Mouse (Mus musculus) testis, postnatal 10 days (tissue): ENCODE data around the gene Erc2.

Experiments used
- DNase-seq: peaks from one replicate; pipeline ENCODE4 v3.0.0; 2021; ENCODE audit warnings: low spot score

Gene Erc2

GRCm38 (mm10) chr14:28381801-28382550 is 759.7 kb downstream of the Erc2 start:
- no peak for DNase-seq

DNA sequence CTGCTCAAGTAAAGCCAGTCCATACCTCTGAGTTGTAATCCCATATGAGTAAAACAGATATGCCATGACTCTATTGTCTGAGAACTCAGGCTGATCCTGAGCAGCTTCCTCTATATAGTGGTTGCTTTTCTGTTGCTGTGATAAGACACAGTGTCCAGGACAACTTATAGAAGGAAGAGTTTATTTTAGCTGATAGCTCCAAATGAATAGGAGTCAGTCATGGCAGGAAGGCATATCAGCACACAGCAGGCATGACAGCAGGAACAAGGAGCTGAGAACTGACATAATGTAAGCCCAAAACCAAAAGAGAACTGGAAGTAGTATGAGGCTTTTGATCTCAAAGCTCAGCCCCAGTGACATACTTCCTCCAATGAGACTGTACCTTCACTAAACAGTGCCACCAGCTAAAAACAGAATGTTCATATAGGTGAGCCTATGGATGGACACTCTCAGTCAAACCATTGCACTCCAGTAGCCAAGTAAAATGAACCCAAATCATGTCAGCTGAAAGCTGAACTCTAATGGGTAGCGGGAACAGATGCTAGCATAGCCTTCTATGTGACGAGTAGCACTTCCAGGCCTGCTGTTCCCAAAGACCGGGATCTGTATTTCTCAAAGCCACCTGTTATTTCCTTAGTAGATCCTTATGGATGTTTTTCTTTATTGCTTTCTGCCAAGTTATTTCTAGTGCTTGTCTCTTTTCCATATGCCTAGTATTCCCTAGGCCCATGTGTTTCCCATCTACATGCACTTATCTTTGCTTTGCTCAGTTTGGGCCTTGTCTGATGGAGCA is 764.8 kb downstream of the Erc2 start:
- no peak for DNase-seq

DNA sequence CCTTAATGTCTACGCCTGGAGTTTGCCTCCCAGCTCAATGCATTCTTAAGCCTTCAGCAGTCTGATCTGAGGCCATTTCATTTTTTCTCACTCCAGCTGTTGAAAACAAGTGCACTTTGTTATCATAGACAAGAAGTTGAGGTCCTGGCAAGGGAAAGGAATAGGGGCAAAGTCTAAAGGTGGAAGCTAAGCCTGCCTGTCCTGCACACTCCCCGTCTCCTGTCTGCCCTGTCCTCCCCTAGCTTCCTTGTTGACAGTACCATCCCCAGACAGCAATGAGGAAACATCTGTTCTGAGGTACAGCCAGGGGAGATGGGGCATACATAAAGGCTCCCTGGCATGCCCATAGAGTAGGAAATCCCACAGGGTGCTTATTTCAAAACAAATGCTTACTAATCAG is 776.7 kb downstream of the Erc2 start:
- no peak for DNase-seq

GRCm38 (mm10) chr14:28399897-28400296 is 777.7 kb downstream of the Erc2 start:
- no peak for DNase-seq

DNA sequence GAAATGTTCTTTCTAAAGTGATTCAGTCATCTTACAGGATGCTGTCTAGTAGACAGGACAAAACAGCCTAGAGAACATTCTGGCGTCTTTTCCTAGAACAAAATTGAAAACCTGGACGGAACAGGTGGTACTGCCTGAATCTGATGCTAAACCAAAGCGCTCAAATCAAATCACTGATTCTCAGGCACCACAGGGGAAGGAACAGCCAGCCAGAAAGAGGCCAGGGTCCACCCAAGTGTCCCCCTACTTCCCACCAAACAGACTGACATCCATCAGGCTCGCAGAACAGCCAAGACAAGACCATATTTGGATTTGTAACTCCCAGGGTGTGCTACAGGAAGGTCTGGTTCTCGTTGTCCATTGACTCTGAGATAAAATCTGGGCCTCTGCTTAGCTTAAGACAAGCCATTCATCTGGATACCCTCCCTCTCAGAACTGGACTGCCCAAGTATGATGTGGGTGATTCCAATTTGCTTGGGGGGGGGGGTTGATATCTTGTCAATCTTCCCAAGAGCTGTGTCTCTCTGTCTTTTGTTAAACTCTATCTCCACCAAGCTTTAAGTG is 783.1 kb downstream of the Erc2 start:
- no peak for DNase-seq

- DNase-seq: no peak
These were observed 787.2 kb downstream of the Erc2 start for GRCm38 (mm10) chr14:28409390-28409789.

DNA sequence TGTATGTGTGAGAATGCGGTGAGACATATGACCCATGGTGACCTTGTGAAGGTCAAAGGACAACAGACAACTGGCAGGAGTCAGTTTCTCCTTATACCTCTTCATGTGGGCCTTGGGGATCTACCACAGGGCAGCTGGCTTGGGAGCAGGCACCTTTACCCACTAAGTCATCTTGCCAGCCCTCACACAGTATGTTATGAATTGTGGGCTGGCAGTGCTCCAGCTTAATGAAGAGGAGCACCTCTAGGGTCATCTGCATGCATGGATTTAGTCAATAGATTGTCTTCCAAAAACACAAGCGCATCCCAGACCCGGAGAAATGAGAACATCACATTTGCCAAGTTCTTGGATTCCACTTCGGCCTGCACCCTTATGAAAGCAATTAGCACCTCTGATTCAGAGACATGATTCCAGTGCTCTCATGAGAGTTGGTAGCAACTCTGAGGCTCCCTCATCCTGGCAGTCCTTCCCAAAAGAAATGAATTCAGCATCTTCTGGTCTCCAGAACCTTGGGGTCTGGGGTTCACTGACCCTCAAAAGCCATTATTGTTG is 787.6 kb downstream of the Erc2 start:
- DNase-seq: no peak

DNA sequence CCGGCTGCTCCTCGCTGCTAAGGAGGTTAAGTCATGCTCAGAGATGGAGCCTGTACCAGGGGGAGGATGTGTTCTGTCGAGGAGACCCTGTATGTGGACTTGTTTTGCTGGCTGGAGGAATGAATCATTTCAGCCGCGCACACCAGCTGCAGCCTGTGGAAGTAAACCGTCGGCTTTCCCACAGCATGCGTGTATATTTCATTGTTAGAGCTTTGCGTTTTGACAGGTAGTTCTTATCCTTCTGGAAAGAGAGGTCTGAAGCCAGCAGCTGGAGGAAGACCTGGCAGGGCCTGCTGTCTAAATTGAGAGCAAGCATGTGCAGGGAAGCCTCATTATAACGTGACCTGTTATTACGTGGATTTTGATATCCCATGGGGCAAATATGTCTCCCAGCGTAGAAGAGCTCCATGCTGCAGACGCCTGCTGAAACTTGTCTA is 788.6 kb downstream of the Erc2 start:
- no peak for DNase-seq

- no peak for DNase-seq
These were observed 790.2 kb downstream of the Erc2 start for GRCm38 (mm10) chr14:28412252-28412995.

- no peak for DNase-seq
These were observed 791.3 kb downstream of the Erc2 start for GRCm38 (mm10) chr14:28413516-28413915.

DNA sequence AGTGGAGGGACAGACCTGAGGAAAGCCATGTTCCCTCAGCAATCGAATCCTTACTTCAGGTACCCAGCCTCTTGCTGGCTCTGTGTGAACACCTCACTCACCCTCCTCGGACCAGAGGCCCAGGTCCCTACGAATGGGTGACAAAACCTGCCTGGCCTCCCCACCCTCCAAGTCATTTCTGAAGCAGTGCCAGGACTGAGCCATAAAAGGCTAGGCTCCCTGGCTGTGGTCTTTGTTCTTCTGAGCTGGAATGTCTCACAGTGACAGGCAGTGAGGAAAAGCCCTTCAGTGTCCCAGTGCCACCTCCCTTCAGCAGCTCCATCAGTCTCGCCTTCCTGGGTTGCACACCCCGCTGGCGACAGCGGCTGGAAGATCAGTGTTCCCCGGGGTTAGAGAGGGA is 794.8 kb downstream of the Erc2 start:
- DNase-seq: no peak

DNA sequence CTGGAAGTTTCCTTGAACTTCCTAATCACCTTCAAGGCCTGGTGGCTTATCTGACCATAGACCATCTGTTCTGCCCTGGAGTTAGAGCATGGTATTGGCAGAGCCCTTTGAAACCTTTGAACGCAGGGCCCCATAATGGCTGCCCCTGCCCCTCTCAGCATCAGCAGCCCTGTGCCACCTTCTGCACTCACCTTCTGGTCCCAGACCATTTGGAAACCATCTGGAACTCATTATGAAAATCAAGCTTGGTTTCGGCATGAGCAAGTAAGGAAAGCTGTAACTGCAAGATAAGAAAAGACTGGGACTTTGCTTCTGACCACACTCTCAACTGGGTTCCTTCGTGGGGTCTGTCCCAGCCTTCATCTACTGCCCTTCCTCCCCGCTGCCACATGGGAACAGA is 796.3 kb downstream of the Erc2 start:
- DNase-seq: no peak

DNA sequence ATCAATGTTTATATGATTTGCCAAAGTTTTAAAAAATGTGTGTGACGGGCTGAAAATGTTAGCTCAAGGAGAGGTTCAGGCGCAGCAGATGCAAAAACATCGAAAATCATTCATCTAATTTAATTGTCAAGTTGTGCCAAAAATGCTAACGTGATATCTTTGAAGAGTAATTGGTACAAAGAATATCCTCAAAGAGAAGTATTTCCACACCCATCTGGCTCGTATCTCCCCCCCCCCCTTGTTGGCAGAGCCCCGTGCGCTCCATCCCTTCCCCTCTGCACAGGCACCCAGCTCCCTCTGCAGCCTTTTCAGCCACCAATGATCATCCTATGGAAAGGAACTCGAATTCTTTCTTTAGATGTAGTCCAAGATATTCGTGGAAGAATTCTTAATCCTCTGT is 797.0 kb downstream of the Erc2 start:
- DNase-seq: no peak

DNA sequence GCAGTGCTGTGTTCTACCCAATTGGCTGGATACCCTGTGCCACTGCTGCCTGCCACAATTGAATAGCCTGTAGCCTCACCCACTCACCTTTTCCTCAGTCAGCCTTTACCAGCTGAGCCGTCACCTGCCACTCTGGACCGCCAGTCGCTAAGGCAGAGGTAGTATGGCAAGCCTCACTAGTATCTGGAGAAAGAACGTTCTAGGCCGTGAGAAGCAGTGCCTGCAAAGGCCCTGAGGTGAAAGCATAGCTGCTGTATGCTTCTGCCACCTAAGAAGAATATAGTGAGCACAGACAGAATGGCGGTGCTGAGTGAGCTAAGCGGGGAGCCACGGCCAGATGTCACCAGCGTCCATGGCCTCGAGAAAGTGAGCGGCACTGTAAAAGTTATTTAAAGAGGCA is 798.4 kb downstream of the Erc2 start:
- no peak for DNase-seq

DNA sequence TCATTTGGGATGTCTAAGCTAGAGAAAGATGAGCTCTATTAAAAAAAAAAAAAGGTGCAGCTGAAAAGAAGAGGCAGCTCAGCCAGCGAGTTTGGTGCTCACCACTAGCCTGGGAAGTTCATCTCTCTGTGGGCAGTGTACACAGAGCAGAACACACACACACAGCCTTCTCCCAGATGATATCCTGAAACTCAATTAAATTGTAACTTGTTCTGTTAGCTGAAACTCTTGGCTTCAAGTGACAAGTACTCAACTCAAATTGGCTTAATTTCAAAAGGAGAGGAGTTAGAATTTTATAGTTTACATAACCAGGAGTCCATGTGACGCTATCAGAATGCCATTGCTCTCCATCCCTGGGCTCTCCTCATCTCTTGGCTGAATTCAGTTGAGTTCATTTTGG is 804.4 kb downstream of the Erc2 start:
- DNase-seq: no peak

DNA sequence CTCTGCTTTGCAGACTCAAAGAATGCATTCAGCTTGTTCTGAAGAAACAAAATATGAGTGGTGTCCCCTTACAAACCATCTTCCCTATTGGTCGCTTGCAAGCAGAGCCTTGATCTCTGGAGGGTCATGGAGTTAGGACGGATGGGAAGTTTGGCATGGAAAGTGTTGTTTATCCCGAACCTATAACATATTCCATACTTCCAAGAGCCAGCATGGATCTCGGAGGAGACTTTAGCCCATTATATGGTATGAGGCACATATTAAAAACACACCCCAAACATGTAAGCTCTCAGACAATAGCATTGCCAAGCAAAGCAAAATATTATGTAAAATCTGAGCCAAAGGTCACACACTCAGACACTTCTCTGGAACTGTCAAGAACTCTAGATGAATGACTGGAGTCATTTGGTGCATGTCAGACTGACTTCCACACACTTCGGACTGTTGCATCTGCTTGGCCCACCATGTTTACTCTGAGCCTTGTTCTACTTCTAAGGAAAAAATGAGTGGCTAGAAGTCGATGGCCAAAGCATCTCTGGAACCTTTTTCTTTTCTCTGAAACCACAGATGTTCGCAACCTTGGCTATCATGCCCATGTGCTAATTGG is 809.6 kb downstream of the Erc2 start:
- DNase-seq: no peak

DNA sequence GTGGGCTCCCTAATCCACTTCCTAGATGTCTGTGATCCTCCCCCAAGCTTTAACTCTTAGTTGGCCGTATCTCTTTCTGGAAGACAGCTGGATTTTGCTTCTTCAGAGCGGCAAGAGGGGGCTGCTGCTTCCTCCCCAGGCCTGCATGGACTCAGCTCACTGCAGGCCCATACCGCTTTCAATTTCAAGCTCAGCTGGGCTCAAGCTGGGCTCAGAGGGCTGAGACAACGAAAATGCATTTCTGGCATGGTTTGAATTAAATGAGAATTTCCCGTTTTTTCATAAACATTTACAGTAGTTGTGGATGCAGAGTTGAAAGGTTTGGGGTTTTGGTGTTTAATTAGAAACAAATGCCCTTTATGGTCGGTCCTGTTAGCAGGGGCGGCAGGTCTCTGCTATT is 812.8 kb downstream of the Erc2 start:
- no peak for DNase-seq

DNA sequence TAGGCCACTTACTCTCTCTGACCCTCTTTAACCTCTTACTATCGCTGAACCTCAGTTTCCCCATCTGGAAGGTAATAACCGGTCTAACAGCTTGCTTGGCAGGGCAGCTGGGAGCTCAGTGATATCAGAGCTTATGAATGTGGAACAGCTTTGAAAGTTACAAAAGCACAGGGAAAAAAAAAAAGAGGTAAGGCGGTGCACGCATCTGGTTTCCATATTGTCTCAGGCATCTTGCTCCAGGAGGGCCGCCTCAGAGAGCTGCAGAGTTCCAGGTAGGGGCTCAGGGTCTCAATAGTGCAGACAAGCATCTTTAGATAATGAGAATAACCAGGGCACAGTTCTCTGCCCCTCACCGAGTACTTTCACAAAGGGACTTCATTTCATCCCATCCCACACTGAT is 816.9 kb downstream of the Erc2 start:
- no peak for DNase-seq

DNA sequence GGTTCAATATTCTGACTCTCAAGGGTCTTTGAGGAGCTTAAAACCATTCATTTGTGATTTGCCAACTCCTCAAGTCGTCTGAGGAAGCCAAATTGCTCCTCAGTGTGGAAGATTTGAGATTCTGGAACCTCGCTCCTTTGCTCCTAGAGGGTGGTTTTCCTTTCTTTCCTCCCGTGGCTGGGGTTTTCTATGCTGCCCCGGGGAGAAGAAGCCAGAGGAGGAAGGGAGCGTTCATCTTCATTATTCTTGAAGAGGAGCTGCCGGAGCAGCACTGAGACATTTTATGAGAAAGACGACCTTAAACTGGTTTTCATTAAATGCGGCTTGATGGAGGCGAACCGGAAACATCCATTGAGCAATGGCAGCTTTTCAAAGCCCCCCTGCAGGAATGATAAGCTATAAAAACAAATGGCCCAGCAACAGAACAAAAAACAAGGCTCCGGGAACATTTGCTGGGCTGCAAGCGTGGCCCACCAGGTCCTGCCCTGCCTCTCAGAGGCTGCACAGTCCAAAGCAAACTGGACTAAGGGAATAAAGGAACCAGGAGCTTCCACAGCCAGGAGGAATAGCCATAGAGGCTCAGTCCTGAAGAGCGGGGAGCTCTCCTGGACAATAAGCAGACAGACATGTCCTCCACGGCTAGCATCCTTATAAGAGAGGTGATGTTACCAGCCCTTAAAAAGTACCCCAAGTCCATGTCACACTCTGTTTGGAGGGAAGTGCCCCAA is 819.2 kb downstream of the Erc2 start:
- no peak for DNase-seq

- no peak for DNase-seq
These were observed 821.2 kb downstream of the Erc2 start for GRCm38 (mm10) chr14:28443254-28443944.
